Mouse (Mus musculus) CH12.LX (cell line): ENCODE results near the gene Pdzd2.

Experiments
- CTCF ChIP-seq, 2 experiments: IDR thresholded peaks in 1 of 2; conservative IDR thresholded peaks in 1 of 2; 2 replicates each; pipeline ENCODE4 v1.5.1; 2011 to 2012; ENCODE audit warnings: low read depth in 2 of 2, low read length in 2 of 2, improper control_type of control experiment in 1 of 2, inconsistent platforms in 1 of 2, mild to moderate bottlenecking in 1 of 2, moderate library complexity in 1 of 2
- E2F4 ChIP-seq: IDR thresholded peaks from 2 replicates; pipeline ENCODE4 v1.6.1; 2011; ENCODE audit warnings: low read depth, low read length, improper control_type of control experiment; ENCODE audit not compliant: insufficient replicate concordance
- JUN ChIP-seq: IDR thresholded peaks from 2 replicates; pipeline ENCODE4 v1.6.1; 2011; ENCODE audit warnings: low read depth, mild to moderate bottlenecking, low read length, improper control_type of control experiment, moderate library complexity; ENCODE audit not compliant: insufficient read depth
- MAFK ChIP-seq: IDR thresholded peaks from 2 replicates; pipeline ENCODE4 v1.6.1; 2011; ENCODE audit warnings: low read length, improper control_type of control experiment; ENCODE audit not compliant: insufficient replicate concordance
- MAZ ChIP-seq: IDR thresholded peaks from 2 replicates; pipeline ENCODE4 v1.6.1; 2012; ENCODE audit warnings: low read depth, mild to moderate bottlenecking, inconsistent platforms, low read length, improper control_type of control experiment, moderate library complexity
- POLR2A ChIP-seq: IDR thresholded peaks from 2 replicates; pipeline ENCODE4 v1.6.1; 2011; ENCODE audit warnings: low read depth, mild to moderate bottlenecking, improper control_type of control experiment, low read length
- TBP ChIP-seq: conservative IDR thresholded peaks from 2 replicates; pipeline ENCODE4 v1.6.1; 2011; ENCODE audit warnings: low read depth, low read length, improper control_type of control experiment

- no peak for TF ChIP-seq MAFK
- TF ChIP-seq CTCF (conservative IDR thresholded peaks at IDR 0.05 in 1 of 2, IDR thresholded peaks at IDR 0.05 in 1 of 2; ENCODE audit: low read depth in 2 of 2, low read length in 2 of 2) = no peak
- TF ChIP-seq MAZ = no peak
- no peak for TF ChIP-seq E2F4
- no peak for TF ChIP-seq TBP
- TF ChIP-seq POLR2A = no peak
- TF ChIP-seq JUN = no peak
These were observed 226.2 kb downstream of the Pdzd2 start for GRCm38 (mm10) chr15:12513526-12513925.
